Mouse (Mus musculus) forelimb bud, embryonic 11.5 days (tissue): Measurements from ENCODE around the gene Serpinb9b.
A peak's percentile ranks its signal among the peaks of the same experiment; 100 is the strongest.
"Not testable (repeated sequence)": the region's sequence is repeated elsewhere in the genome, so short reads cannot be mapped to it uniquely, and the experiment has no call there.

Experiments
- DNase-seq: peaks from one replicate; pipeline ENCODE4 v3.0.0-alpha.2; 2012; ENCODE audit warnings: low read depth, low spot score

The Serpinb9b gene

GRCm38 (mm10) chr13:33027244-33027643 lies at the start of gene Serpinb9b:
Serpinb9b (plus strand) TSS chr13:33027416.
- no peak for DNase-seq

GRCm38 (mm10) chr13:32982556-32983042 lies 44.6 kb upstream of the Serpinb9b start:
- DNase-seq: no peak

DNA sequence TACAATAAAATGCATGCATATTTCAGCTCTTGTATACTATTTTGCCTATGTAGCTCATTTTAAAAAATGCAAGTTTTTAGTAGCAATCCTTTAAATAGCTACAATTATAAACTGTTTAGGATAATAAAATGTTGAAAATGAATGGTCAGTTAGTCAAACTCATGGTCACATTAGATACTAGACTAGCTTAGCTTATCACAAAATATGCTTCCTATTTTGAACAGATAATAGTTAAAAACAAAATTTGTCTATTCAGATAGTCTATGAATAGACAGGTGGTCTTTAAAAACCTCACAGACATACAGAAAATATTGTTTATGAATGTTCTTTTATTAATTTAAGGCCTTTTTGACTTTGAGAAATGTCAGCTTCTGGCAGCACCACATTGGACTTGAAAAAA lies 41.0 kb upstream of the Serpinb9b start:
- no peak for DNase-seq

DNA sequence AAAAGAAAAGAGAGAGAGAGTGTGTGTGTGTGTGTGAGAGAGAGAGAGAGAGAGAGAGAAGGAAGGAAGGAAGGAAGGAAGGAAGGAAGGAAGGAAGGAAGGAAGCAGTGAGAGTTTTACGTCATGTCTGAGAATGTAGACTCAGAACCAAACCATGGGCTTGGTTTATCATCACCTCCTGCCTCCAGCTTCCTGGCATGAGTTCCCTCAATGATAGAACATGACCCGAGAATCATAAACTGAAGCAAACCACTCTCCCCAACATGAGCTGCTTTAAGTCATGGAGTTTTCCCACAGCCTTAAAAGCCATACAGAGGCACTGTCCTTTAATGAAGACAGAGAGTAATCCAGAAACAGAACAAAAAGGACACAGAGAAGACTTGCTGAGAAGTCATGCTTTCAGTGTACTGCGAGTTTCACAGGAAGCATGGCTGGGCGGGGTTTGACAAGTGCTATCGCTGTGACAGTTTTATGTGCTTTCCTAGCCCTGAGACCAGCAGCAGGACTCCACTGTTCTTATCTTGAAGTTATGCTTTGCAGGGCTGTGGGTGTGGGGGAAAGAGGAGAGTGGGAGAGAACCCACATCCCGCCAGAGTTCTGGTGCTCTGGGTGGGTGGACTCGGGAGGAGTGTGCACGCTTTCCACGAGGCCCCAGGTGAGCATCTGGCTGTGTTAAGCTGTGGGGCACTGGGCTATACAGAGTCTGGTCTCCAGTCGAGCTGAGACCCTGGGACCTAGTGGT lies 33.9 kb upstream of the Serpinb9b start:
- no peak for DNase-seq

DNA sequence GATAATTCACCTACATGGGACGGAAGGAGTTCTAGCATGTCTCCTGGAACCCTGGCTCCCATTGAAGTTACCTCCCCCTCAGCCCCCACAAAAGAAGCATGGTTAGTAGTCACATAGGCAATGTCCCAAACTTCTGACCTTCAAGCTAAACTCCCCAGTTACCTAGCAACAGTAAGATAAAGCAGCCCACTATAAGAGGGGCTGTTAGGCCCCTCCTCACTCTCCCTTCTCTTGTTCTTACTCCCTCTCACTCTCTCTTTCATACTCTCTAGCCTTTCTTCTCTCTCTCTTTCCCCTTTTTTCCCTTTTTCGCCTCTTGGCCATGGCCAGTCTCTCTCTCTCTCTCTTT lies 33.3 kb upstream of the Serpinb9b start:
- no peak for DNase-seq

GRCm38 (mm10) chr13:32995051-32995450 lies 32.2 kb upstream of the Serpinb9b start:
- DNase-seq: no peak

- DNase-seq: no peak
Measured at GRCm38 (mm10) chr13:33001341-33001740, 25.9 kb upstream of the Serpinb9b start.

DNA sequence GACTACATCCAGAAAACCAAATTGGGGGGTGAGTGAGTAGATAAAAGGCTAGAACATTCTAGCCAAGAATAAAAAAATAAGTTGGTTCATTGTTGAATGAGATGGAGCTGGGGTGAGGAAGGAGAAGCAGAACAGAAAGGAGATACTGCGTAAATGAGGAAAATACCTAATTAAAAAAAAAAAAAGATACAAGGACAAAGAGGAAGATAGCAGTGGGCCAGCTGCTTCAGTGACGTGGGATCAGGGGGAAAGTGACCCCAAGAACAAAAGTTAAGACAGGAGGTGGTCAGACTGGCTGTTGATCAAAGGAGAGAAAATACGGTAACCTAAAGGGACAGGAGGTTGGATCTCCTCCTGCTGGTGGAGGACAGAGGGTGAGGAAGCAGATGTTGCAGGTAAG lies 24.3 kb upstream of the Serpinb9b start, which contains the start of gene Serpinb9:
Gene Serpinb9 (plus strand): TSS at position 301 of the 400 bp plus-strand sequence.
- DNase-seq: no peak

- DNase-seq: no peak
Measured at GRCm38 (mm10) chr13:33003523-33004413, 23.4 kb upstream of the Serpinb9b start.

DNA sequence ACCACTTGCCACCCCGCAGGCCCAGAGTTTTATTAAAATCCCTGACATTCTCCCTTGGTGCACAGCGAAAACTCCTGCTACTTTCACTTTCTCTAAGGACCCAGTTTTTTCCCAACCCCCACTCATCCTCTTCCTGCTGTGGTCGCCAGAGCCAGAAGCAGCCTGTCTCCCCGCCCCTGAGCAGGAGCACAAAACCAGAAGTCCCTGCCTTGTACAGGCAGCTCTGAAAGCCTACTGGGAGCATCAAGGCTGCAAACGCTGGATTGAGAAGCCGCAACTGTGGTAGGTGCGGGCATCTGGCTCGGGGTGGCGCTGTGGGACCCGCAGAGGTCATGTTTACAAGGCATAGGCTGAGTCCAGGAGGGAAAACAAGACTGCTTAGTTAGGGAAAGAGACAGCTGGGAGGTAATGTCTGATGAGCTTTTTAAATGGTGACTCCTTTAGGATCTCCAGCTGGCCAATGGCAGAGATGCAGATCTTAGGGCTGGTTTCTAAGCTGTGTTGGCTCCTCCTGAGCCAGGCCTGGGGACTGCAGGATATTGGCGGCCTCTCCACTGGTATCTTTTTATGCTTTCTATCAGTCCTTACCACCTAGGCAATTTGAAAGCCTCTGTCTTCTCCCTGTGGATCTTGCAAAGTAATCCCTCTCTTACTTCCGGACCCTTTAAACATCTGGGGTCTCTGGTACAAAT lies 22.7 kb upstream of the Serpinb9b start:
- peak; percentile 68 for DNase-seq

DNA sequence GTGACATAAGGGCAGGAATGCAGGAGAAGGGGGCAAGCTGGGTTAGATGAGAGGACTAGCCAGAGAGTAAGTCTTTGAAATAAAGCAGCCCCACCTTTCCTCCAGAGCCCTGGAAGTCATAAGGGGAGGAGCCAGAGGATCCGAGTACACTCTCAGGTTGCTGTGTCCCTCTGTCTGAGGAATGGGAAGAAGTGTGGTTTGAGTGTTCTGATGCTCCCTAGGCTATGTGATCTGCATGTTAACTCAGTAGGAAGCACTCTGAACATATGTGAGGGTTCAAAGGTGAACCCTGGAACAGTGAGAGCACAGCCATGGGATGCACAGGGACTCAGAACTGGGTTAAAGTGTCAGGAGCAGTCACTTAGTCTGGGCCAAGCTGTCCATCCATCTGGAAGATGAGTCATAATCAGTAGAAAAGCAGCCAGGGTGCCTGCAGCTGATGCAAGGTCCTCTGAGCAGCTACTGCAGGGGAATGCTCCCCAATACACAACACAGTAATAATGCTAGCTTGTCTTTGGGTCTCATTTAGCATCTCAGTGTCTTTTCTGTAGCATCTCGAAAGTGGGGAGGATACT lies 21.6 kb upstream of the Serpinb9b start:
- no peak for DNase-seq

GRCm38 (mm10) chr13:33006555-33006954 lies 20.7 kb upstream of the Serpinb9b start:
- DNase-seq: no peak

GRCm38 (mm10) chr13:33012395-33012794 lies 14.8 kb upstream of the Serpinb9b start:
- no peak for DNase-seq

DNA sequence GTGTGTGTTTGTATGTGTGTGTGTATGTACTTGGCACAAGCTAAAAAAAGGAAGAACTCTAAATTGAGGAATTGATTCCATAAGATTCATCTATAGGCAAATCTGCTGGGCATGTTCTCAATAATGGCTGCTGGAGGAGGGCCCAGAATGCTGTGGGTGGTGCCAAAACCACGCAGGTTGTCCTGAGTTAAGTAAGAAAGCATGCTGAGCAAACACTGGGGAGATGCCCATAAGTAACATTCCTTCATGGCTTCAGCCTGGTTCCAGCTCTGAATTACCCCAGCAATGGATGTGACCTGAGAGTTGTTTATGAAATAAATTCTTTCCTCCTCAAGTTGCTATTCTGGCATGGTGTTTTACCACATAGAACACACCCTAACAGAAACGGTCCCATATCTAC lies 13.9 kb upstream of the Serpinb9b start:
- DNase-seq: no peak

- no peak for DNase-seq
Measured at GRCm38 (mm10) chr13:33022371-33022770, 4.8 kb upstream of the Serpinb9b start.

DNA sequence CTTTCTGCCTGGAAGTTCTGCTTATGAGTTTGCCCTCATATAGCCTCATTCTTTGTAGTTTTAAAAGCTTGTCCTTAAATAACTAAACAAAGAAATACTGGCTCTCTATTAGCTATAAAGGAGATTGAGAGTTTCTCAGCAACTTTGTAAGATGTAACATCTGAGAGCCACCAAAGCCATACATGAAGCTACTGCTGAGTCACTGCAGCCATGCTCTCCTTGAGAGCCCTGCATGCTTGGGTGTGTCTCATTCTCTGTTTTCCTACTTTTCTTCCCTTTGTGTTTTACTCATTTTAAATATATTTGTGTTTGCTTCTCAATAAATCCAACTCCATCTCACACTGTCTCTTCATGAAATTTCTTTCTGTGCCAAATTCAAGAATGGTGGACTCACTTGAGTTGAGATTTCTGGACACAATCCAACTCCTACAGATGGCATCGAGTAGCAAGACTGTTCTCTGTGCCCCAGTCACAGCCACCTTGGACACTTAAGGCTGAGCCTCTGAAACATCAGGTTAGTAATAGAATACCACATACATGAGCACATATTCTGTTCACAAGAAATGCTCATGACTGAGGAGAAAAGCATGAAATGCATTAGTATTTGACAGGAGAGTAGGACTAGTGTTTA lies 674 bp upstream of the Serpinb9b start:
- DNase-seq: no peak

- no peak for DNase-seq
Measured at GRCm38 (mm10) chr13:33028146-33028545, 930 bp downstream of the Serpinb9b start.

DNA sequence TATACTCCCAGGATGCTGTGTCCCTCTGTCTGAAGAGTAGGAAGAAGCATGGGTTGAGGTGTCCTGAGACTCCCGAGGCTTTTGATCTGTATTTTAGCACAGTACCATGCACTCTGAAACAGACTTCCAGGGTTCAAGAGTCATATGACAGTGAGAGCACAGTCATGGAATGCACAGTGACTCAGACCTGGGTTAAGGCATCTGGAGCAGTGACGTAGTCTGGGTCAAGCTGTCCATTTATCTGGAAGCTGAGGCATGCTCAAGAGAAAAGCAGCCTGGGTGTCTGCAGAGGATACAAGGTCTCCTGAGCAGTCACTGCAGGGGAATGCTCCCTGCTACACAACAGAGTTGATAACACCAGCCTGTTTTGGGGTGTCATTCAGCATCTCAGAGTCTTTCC lies 1.3 kb downstream of the Serpinb9b start:
- no peak for DNase-seq

DNA sequence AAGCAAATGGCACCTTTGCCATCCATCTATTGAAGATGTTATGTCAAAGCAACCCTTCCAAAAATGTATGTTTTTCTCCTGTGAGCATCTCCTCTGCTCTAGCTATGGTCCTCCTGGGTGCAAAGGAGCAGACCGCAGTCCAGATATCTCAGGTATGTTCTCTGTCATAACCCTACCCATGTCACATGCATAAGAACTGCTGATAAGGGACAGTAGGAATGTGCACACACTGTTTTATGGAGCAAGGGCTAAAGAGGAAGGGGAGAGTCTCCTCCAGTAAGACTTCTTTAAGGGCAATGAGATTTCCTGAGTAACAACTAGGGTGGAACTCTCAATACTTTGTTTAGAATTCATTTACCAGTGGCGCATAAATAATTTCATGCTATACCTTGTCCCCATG lies 2.3 kb downstream of the Serpinb9b start:
- not testable (repeated sequence) for DNase-seq

DNA sequence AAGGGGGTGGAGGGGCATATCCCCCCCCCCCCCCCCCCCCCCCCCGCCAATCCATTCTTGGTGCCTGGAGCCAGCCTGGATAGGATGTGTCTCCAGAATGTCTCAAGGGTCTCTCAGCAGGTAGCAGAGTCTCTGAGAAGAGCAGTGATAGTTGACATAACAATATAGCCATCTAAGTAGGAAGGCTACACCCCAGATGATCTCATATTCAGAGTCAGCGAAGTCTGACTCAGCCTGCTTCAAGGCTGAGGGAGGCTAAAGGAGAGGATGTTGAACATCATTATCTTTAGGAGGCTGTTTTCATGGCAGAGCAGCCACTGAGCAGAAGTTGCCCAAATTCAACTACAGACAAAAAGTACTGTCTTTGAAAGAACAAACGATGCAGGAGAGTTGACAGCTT lies 3.1 kb downstream of the Serpinb9b start:
- no peak for DNase-seq

DNA sequence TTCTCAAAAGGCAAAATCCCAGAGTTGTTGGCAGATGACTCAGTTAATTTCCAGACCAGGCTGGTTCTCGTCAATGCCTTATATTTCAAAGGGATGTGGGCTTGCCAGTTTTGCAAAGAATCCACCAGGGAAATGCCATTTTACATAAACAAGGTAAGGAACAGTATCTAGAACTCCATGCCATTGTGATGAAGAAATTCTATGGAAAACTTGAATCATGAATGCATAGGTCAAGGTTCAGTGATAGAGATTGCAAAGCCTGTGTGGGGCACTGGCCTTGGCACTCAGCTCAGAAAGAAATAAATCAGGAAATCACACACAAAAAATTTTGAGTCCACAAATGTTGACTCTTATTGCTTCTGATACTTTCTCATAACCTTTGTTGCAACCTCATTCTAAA lies 8.3 kb downstream of the Serpinb9b start:
- DNase-seq: no peak
